Mouse (Mus musculus) MEL (cell line): ENCODE measurements at regions not wholly inside any gene's neighbourhood (a gene's known extent, or its start where the extent isn't known, plus 50 kb on each side); places are given as distances from the start of the nearest gene placed in this dataset.

ENCODE experiments used
- DNase-seq: peaks from one replicate; pipeline ENCODE4 v3.0.0; 2011; ENCODE audit warnings: low read depth, low spot score
- H3K27ac ChIP-seq: 2 replicates; pipeline ENCODE4 v1.5.1; 2012; ENCODE audit warnings: low read depth, mild to moderate bottlenecking, control low read depth, low read length, moderate library complexity; ENCODE audit not compliant: control insufficient read depth
- H3K27me3 ChIP-seq, 2 experiments: fragments of 150-350 bp in 1 of 2; sonication (generic) in 1 of 2; 2 replicates each; pipeline ENCODE4 v1.6.1; 2012; ENCODE audit warnings: low read length in 2 of 2, mild to moderate bottlenecking in 2 of 2, improper control_type of control experiment in 1 of 2, moderate library complexity in 1 of 2; ENCODE audit not compliant: insufficient read depth in 2 of 2, control insufficient read depth in 1 of 2
- H3K36me3 ChIP-seq, 2 experiments: 2 replicates each; pipeline ENCODE4 v1.6.1; 2012 to 2014; ENCODE audit warnings: low read length in 2 of 2, improper control_type of control experiment in 1 of 2, inconsistent platforms in 1 of 2, mild to moderate bottlenecking in 1 of 2; ENCODE audit not compliant: insufficient read depth in 2 of 2, control insufficient read depth in 1 of 2
- H3K4me1 ChIP-seq, 2 experiments: fragments of 150-350 bp in 1 of 2; sonication (generic) in 1 of 2; 2 replicates each; pipeline ENCODE4 v1.6.1; 2012; ENCODE audit warnings: low read length in 2 of 2, improper control_type of control experiment in 1 of 2, mild to moderate bottlenecking in 1 of 2; ENCODE audit not compliant: insufficient read depth in 2 of 2, control insufficient read depth in 1 of 2
- H3K4me3 ChIP-seq, 2 experiments: fragments of 150-350 bp in 1 of 2; sonication (generic) in 1 of 2; 2 replicates each; pipeline ENCODE4 v1.5.1; 2012; ENCODE audit warnings: low read depth in 2 of 2, low read length in 2 of 2, mild to moderate bottlenecking in 2 of 2, moderate library complexity in 2 of 2, control low read depth in 1 of 2, improper control_type of control experiment in 1 of 2; ENCODE audit not compliant: control insufficient read depth in 1 of 2, insufficient read depth in 1 of 2
- H3K79me2 ChIP-seq: 2 replicates; pipeline ENCODE4 v1.6.1; 2012; ENCODE audit warnings: mild to moderate bottlenecking, low read length, moderate library complexity; ENCODE audit not compliant: control insufficient read depth, poor library complexity, insufficient read depth
- H3K9ac ChIP-seq: 2 replicates; pipeline ENCODE4 v1.6.1; 2012; ENCODE audit warnings: low read depth, mild to moderate bottlenecking, control low read depth, low read length, moderate library complexity; ENCODE audit not compliant: control insufficient read depth, poor library complexity, severe bottlenecking
- H3K9me3 ChIP-seq: fragments of 150-350 bp; sonication (generic); replicated peaks from 2 replicates; pipeline ENCODE4 v1.6.1; 2012; ENCODE audit warnings: mild to moderate bottlenecking, low read length, improper control_type of control experiment, moderate library complexity; ENCODE audit not compliant: insufficient read depth
- BHLHE40 ChIP-seq: IDR thresholded peaks from 2 replicates; pipeline ENCODE4 v1.6.1; 2012; ENCODE audit warnings: low read depth, mild to moderate bottlenecking, inconsistent platforms, low read length, improper control_type of control experiment, borderline replicate concordance
- CTCF ChIP-seq, 3 experiments: IDR thresholded peaks in 2 of 3; conservative IDR thresholded peaks in 1 of 3; 2 replicates each; pipeline ENCODE4 v1.5.1; 2011 to 2012; ENCODE audit warnings: low read length in 3 of 3, low read depth in 2 of 3, mild to moderate bottlenecking in 2 of 3, improper control_type of control experiment in 1 of 3, inconsistent platforms in 1 of 3, mixed read lengths in 1 of 3, moderate library complexity in 1 of 3; ENCODE audit not compliant: control insufficient read depth in 1 of 3, insufficient read depth in 1 of 3, poor library complexity in 1 of 3, severe bottlenecking in 1 of 3
- EP300 ChIP-seq, 2 experiments: IDR thresholded peaks; 2 replicates each; pipeline ENCODE4 v1.6.1; 2011; ENCODE audit warnings: improper control_type of control experiment in 2 of 2, low read length in 2 of 2, low read depth in 1 of 2, mild to moderate bottlenecking in 1 of 2
- ETS1 ChIP-seq: IDR thresholded peaks from 2 replicates; pipeline ENCODE4 v1.6.1; 2012; ENCODE audit warnings: low read depth, mild to moderate bottlenecking, inconsistent platforms, low read length, improper control_type of control experiment, moderate library complexity
- GABPA ChIP-seq: IDR thresholded peaks from 2 replicates; pipeline ENCODE4 v1.6.1; 2012; ENCODE audit warnings: low read depth, mild to moderate bottlenecking, inconsistent platforms, low read length, improper control_type of control experiment, moderate library complexity
- HCFC1 ChIP-seq: IDR thresholded peaks from 2 replicates; pipeline ENCODE4 v1.6.1; 2012; ENCODE audit warnings: low read depth, mild to moderate bottlenecking, inconsistent platforms, low read length, improper control_type of control experiment, moderate library complexity
- MAX ChIP-seq: IDR thresholded peaks from 2 replicates; pipeline ENCODE4 v1.6.1; 2011; ENCODE audit warnings: low read length, improper control_type of control experiment
- MEF2A ChIP-seq: IDR thresholded peaks from 2 replicates; pipeline ENCODE4 v1.6.1; 2014; ENCODE audit warnings: low read depth, mild to moderate bottlenecking, inconsistent platforms, low read length, improper control_type of control experiment; ENCODE audit not compliant: poor library complexity, insufficient replicate concordance, severe bottlenecking; ENCODE audit errors: extremely low read depth
- MXI1 ChIP-seq: IDR thresholded peaks from 2 replicates; pipeline ENCODE4 v1.6.1; 2011; ENCODE audit warnings: mild to moderate bottlenecking, low read depth, low read length, improper control_type of control experiment
- NELFE ChIP-seq: IDR thresholded peaks from 2 replicates; pipeline ENCODE4 v1.6.1; 2011; ENCODE audit warnings: low read depth, low read length, improper control_type of control experiment
- NRF1 ChIP-seq: IDR thresholded peaks from 2 replicates; pipeline ENCODE4 v1.6.1; 2014; ENCODE audit warnings: low read depth, mild to moderate bottlenecking, inconsistent platforms, low read length, improper control_type of control experiment, moderate library complexity; ENCODE audit not compliant: poor library complexity, insufficient read depth, severe bottlenecking
- RAD21 ChIP-seq: IDR thresholded peaks from 2 replicates; pipeline ENCODE4 v1.6.1; 2011; ENCODE audit warnings: mild to moderate bottlenecking, low read depth, low read length, improper control_type of control experiment
- TAL1 ChIP-seq: IDR thresholded peaks from 2 replicates; pipeline ENCODE4 v1.6.1; 2012; ENCODE audit warnings: mild to moderate bottlenecking, inconsistent platforms, low read length, moderate library complexity, mixed read lengths
- TBP ChIP-seq: IDR thresholded peaks from 2 replicates; pipeline ENCODE4 v1.8.0; 2011; ENCODE audit warnings: low read depth, low read length, improper control_type of control experiment
- UBTF ChIP-seq: IDR thresholded peaks from 2 replicates; pipeline ENCODE4 v1.6.1; 2012; ENCODE audit warnings: low read depth, mild to moderate bottlenecking, inconsistent platforms, low read length, improper control_type of control experiment, moderate library complexity, borderline replicate concordance; ENCODE audit not compliant: insufficient read depth
- USF1 ChIP-seq: IDR thresholded peaks from 2 replicates; pipeline ENCODE4 v1.6.1; 2014; ENCODE audit warnings: low read depth, mild to moderate bottlenecking, inconsistent platforms, low read length, improper control_type of control experiment, moderate library complexity
- USF2 ChIP-seq, 2 experiments: IDR thresholded peaks; 2 replicates each; pipeline ENCODE4 v1.6.1; 2011 to 2012; ENCODE audit warnings: improper control_type of control experiment in 2 of 2, low read length in 2 of 2, borderline replicate concordance in 1 of 2, inconsistent platforms in 1 of 2, low read depth in 1 of 2, mild to moderate bottlenecking in 1 of 2; ENCODE audit not compliant: insufficient read depth in 1 of 2
- ZKSCAN1 ChIP-seq: IDR thresholded peaks from 2 replicates; pipeline ENCODE4 v1.6.1; 2012; ENCODE audit warnings: low read depth, mild to moderate bottlenecking, inconsistent platforms, low read length, improper control_type of control experiment, moderate library complexity
- ZMIZ1 ChIP-seq: IDR thresholded peaks from 2 replicates; pipeline ENCODE4 v1.6.1; 2012; ENCODE audit warnings: low read depth, mild to moderate bottlenecking, inconsistent platforms, low read length, improper control_type of control experiment, moderate library complexity

DNA sequence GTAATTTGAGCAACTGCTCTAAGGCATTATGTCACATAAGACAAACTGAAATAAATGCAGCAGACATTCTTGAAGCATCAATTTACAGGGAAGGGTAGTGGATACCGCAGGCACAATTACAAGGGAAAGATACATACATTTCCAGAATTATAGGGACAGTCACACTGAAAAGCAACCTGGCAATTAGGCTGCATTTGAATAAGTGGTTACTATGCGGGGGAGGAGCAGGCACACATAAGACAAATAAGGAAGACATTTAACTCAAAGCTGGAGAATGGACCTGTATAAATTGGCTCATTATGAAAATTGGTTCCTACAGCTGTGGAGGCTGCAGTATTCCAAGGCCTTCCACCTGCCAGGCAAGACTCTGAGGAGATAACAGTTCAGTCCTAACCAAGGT, 211.2 kb upstream of the Gm17728 start:
- no peaks in the 10 kb centered on the region for H3K4me1 ChIP-seq

DNA sequence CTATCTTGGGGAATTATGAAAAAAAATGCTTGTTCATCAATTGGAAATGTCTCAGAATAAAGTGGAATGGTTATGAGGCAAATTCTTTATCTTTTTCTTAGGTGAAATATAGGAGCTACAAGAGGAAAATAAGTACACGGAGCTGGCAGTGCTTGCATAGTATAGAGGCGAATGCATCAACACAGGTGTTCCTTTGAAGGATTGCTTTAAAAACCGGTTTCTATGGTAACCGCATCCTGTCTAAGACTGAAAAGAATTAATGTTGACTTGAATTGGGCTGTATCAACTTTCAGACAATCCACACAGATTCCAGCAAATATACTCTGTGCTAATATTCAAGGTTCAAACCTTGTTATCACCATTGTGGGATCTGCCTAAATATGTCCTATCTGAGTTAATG, 198.8 kb upstream of the Gm17728 start:
- H3K4me3 ChIP-seq: no peak overlapping the region
- DNase-seq: no peak
- TF ChIP-seq NRF1 (no peak), MAX (no peak), HCFC1 (no peak), CTCF (IDR thresholded peaks at IDR 0.05 in 2 of 3, conservative IDR thresholded peaks at IDR 0.05 in 1 of 3; ENCODE audit: control insufficient read depth in 1 of 3, insufficient read depth in 1 of 3, low read depth in 2 of 3, low read length in 3 of 3, poor library complexity in 1 of 3, severe bottlenecking in 1 of 3) (no peak), USF1 (no peak), NELFE (no peak), MXI1 (no peak), ETS1 (no peak), MEF2A (no peak), TBP (no peak), UBTF (no peak), EP300 (IDR thresholded peaks at IDR 0.05; ENCODE audit: low read depth in 1 of 2, low read length in 2 of 2) (no peak), TAL1 (no peak), ZMIZ1 (no peak), ZKSCAN1 (no peak), GABPA (no peak), BHLHE40 (no peak), USF2 (IDR thresholded peaks at IDR 0.05; ENCODE audit: borderline replicate concordance in 1 of 2, insufficient read depth in 1 of 2, low read depth in 1 of 2, low read length in 2 of 2) (no peak)
- TF ChIP-seq, all 39 proteins: peak for 0
- no peaks in the 10 kb centered on the region for H3K36me3 ChIP-seq
- H3K79me2 ChIP-seq: no peaks in the 10 kb centered on the region
- H3K4me1 ChIP-seq: no peaks in the 10 kb centered on the region
- no peak overlapping the region for H3K27ac ChIP-seq
- no peaks in the 10 kb centered on the region for H3K27me3 ChIP-seq
- no peak overlapping the region for H3K9ac ChIP-seq
- H3K9me3 ChIP-seq: no peaks in the 10 kb centered on the region

More for the DNA sequence above, 211.2 kb upstream of the Gm17728 start:
- H3K27me3 ChIP-seq: no peaks in the 10 kb centered on the region
- H3K9ac ChIP-seq: no peak overlapping the region
- H3K79me2 ChIP-seq: no peaks in the 10 kb centered on the region
- no peak overlapping the region for H3K4me3 ChIP-seq
- H3K9me3 ChIP-seq: no peaks in the 10 kb centered on the region
- TF ChIP-seq MAX: no peak
- no peak for TF ChIP-seq RAD21
- TF ChIP-seq, all 39 proteins: peak for 0
- H3K27ac ChIP-seq: no peak overlapping the region
- no peaks in the 10 kb centered on the region for H3K36me3 ChIP-seq
- DNase-seq: no peak
